Mouse (Mus musculus) frontal cortex, postnatal 14 days (tissue): ENCODE results near the gene Yipf7.

Experiments used
- DNase-seq, 2 experiments: peaks; one replicate each; pipeline ENCODE4 v3.0.0; 2022; ENCODE audit warnings: low spot score in 2 of 2

The Yipf7 gene

GRCm38 (mm10) chr5:69542489-69542888 lies at the start of gene Yipf7:
Gene Yipf7, minus strand, starts transcription at chr5:69542648.
- no peak for DNase-seq

- DNase-seq = peak; percentile 78 to 81
These were observed 49.4 kb upstream of the Yipf7 start, which contains the start of gene Gnpda2 for GRCm38 (mm10) chr5:69591640-69592461. Gene Gnpda2, minus strand, starts transcription at chr5:69592340.

GRCm38 (mm10) chr5:69557404-69557935 lies 15.0 kb upstream of the Yipf7 start:
- no peak for DNase-seq

- DNase-seq = peak; percentile 90 to 95
These were observed 14.4 kb upstream of the Yipf7 start, which contains the start of gene Guf1 for GRCm38 (mm10) chr5:69556628-69557403. Gene Guf1, plus strand, starts transcription at chr5:69556923.

GRCm38 (mm10) chr5:69541680-69542079 lies 768 bp downstream of the Yipf7 start:
- no peak for DNase-seq

- no peak for DNase-seq
These were observed 18.5 kb downstream of the Yipf7 start for GRCm38 (mm10) chr5:69523944-69524343.

GRCm38 (mm10) chr5:69522064-69522463 lies 20.4 kb downstream of the Yipf7 start:
- DNase-seq = no peak

- peak; percentile 10 to 64 for DNase-seq
These were observed 21.7 kb downstream of the Yipf7 start for GRCm38 (mm10) chr5:69520661-69521278.

GRCm38 (mm10) chr5:69512203-69512602 lies 30.2 kb downstream of the Yipf7 start:
- no peak for DNase-seq

- no peak for DNase-seq
These were observed 30.8 kb downstream of the Yipf7 start for GRCm38 (mm10) chr5:69511631-69512030.

- DNase-seq = no peak
These were observed 35.4 kb downstream of the Yipf7 start for GRCm38 (mm10) chr5:69507045-69507444.

GRCm38 (mm10) chr5:69489046-69489445 lies 53.4 kb downstream of the Yipf7 start:
- no peak for DNase-seq

GRCm38 (mm10) chr5:69467520-69467919 lies 74.9 kb downstream of the Yipf7 start:
- DNase-seq = no peak
